Mouse (Mus musculus) bone marrow, adult 2 months (tissue): Measurements from ENCODE around the gene 4930447C04Rik. TPM values are rescaled to one million over a fixed set of nuclear protein-coding genes. Genes with fewer than 3 reads are reported as not detected.

Source experiments
- H3K27ac ChIP-seq: fragments of 200-500 bp; 2 replicates; pipeline ENCODE4 v1.5.1; 2012; ENCODE audit warnings: low read depth, mild to moderate bottlenecking, control low read depth, inconsistent platforms, low read length; ENCODE audit not compliant: control insufficient read depth, poor library complexity, insufficient read depth
- H3K4me1 ChIP-seq: fragments of 200-500 bp; 2 replicates; pipeline ENCODE4 v1.6.1; 2011; ENCODE audit warnings: low read length; ENCODE audit not compliant: control insufficient read depth, insufficient read depth
- H3K4me3 ChIP-seq: fragments of 200-500 bp; replicated peaks from 2 replicates; pipeline ENCODE3; 2011; ENCODE audit warnings: mild to moderate bottlenecking, low read depth, low read length, control low read depth; ENCODE audit not compliant: control insufficient read depth
- CTCF ChIP-seq: fragments of 200-500 bp; IDR thresholded peaks from 2 replicates; pipeline ENCODE4 v1.5.1; 2011; ENCODE audit warnings: low read length, control low read depth; ENCODE audit not compliant: control insufficient read depth, insufficient read depth
- POLR2A ChIP-seq: fragments of 200-500 bp; IDR thresholded peaks from 2 replicates; pipeline ENCODE4 v1.6.1; 2011; ENCODE audit warnings: low read depth, mild to moderate bottlenecking, control low read depth, low read length, borderline replicate concordance; ENCODE audit not compliant: control insufficient read depth
- WGBS: fragments of 180-500 bp; shearing (Covaris S2); methylation state at CpG from one replicate; pipeline ENCODE4 v1.1.7; 2018; 5-methylcytosine and 5-hydroxymethylcytosine counted together
- polyA plus RNA-seq: library from polyadenylated mRNA; stranded (reverse); fragments of >200 nt; gene quantifications from 2 replicates; pipeline ENCODE4 v1.2.4, GENCODE M21; 2011; ENCODE audit warnings: low replicate concordance; ENCODE audit not compliant: missing spikeins, insufficient read depth, insufficient read length

4930447C04Rik gene
- polyA plus RNA-seq, 1 experiment = 2.3 TPM

DNA sequence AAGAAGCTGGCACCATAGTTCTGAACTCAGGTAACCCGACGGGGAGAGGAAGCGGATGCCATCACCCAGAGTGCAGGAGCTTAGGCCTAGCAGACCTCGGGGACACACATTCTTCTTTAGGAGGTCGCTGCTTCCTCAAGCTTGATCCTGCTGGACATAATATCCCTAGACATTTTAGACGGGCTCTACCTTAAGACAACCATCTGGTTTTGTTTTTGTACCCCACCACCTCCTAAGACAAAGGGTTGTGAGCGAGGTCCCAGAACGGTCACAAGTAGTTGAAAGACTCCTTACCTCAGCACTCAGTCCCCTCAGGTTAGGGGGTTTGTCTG lies 5.5 kb upstream of the 4930447C04Rik start:
- 29% methylated on average over 8 of the region's 8 CpGs for WGBS
- no peak overlapping the region for H3K4me3 ChIP-seq
- H3K27ac ChIP-seq = no peak overlapping the region
- H3K4me1 ChIP-seq = no peaks in the 10 kb centered on the region
- no peak for TF ChIP-seq POLR2A
- no peak for TF ChIP-seq CTCF

DNA sequence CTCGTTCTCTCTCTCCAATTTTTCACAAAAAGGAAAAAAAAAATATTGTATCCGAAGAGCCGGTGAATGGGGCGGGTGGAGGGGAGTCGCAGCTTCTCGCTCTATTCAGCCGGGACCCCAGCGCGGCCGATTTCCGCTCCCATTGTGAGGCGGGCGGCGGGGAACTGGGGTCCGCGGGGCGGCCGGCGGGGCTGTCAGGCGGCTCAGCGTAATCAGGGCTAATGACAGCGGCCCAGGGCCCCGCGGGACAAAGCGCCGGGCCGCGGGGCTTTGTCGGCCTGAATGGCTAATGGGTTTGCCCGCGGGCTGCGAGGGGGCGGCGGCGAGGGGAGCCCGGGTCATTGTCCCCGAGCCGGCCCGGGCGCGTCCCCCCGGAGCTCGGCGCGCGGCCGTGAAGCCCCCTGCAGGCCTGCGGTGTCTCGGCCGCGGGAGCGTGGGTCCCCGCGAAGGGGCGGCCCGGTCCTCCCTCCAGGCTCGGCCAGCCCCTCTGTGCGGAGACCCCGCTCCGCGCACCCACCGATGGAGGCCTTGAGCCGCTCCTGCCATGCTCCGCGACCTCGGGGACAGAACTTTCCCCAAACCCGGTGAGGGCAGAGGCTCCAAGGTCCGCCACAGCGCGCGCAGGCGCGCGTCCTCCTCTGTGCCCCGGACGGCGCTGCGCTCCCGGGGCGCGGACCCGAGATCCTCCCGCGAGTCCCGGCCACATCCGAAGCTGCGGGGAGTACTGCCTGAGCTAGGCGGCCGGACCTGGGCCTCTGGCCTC lies 4.9 kb upstream of the 4930447C04Rik start:
- Histone ChIP-seq H3K4me1 (no peaks in the 10 kb centered on the region), H3K4me3 (no peak overlapping the region), H3K27ac (no peak overlapping the region)
- TF ChIP-seq POLR2A = no peak
- whole genome bisulfite sequencing = 2% methylated on average over 89 of the region's 89 CpGs

DNA sequence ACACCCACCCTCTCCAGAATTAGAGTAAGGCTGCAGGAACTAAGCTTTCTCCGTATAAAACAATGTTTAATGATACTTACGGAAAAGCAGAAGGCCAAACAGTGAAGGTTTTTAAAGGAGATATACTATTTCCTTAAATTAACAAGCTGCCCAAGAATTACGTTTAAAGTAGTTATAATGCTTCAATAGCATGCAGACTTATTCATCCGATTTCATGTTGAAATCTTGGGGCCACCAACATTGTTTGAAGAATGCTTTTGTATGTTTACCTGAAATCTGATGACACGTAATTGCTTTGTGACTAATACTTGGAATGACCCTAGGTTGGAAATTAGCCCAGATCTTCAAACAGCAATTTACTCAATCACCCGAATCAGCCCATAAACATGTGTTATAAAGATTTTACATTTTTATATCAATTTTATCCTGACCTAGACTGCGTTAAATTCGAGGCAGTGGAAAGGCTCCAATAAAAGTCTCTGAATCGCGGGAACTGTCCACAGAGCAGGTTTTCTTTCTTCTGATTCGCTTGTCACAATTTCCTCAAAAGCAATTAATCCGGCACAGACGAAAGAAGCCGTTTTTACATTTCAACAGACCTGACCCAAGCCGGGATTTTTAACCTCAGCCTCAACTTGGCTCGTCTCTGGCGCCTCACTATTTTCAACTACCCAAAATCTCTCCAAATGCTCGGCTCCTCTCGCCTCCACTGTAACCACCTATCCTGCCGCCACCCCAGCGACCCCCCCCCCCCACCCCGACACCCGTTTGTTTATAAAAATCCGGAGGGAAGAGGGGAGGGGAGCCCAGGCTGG lies 4.0 kb upstream of the 4930447C04Rik start:
- Histone ChIP-seq H3K4me3 (no peak overlapping the region), H3K27ac (no peak overlapping the region), H3K4me1 (no peaks in the 10 kb centered on the region)
- TF ChIP-seq POLR2A = no peak
- no peak for TF ChIP-seq CTCF
- WGBS = 5% methylated on average over 24 of the region's 24 CpGs

DNA sequence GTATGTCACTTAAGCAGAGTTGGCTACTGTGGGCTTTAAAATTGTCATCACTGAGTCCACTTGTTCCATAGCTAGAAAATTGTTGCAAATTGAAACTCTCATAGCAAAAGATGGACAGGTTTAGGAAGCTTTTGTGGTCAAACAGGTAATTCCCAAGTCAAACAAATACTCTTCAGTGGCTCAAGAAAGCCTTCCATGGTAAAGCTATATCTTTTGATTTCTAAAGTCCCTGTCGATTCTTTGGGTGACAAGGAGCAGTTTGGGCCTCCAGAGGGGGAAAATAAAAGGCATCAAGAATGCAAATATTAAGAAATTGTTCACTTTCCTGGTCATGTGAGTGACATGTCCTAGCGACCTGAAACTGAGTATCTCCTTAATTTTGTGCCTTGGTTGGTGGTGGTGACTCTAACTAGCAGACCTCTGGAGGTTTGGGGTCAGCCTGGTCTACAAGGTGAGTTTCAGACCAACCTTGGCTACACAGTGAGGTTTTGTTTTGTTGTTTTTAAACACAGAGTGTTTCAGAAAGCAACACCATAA lies 3.1 kb upstream of the 4930447C04Rik start:
- Histone ChIP-seq H3K4me3 (no peak overlapping the region), H3K4me1 (no peaks in the 10 kb centered on the region), H3K27ac (no peak overlapping the region)
- no peak for TF ChIP-seq POLR2A
- TF ChIP-seq CTCF = no peak
- WGBS = 7% methylated on average over 2 of the region's 2 CpGs

DNA sequence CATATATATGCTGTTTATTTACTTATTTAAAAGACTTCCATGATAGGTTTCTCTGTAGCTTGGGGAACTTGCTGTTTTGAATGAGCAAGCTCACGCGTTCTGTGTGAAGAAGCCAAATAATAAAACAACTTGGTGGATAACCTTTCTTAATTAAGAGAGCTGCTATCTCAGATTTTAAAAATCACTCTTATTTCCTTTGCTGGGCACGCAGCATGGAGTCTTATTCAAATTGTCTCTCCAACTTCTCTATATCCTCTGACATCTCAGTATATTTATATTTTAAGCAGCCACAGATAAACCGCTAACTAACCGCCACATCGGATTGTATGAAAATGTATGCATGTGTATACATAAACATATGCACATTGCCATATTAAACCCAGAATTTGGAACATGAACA lies 1.6 kb upstream of the 4930447C04Rik start:
- 35% methylated on average over 6 of the region's 6 CpGs for WGBS
- Histone ChIP-seq H3K4me3 (no peak overlapping the region), H3K4me1 (no peaks in the 10 kb centered on the region), H3K27ac (no peak overlapping the region)
- TF ChIP-seq POLR2A = no peak
- no peak for TF ChIP-seq CTCF

DNA sequence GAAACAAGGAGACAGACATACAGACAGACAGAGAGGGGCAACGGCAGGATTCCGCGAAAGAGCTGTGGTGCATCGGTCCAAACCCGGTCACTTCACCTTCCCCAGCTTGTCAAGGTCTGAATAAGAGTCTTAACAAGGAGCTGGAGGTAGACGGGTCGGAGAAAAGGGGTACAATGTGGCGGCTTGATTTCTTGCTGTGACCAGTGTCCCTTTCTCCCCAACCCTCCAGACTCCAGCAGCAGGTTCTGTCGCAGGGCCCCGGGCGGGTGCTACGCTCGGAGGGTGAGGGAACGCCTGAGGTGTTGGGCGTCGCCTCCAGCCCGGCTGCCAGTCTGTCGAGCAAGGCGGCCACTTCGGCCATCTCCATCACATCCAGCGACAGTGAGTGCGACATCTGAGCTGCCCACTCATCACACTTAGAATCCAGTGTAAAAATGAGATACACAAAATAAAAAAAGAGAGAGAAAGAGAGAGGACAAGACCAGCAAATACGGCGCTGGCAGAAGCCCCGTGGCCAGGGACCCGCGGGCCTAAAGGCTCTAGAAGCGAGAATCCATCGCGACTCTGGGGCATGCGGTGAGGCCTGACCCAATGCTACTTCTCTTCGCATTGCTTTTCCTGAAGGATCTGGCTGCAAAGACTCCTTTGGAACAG lies 951 bp upstream of the 4930447C04Rik start:
- 3% methylated on average over 32 of the region's 32 CpGs for WGBS
- TF ChIP-seq POLR2A (no peak), CTCF (no peak)
- Histone ChIP-seq H3K4me1 (no peaks in the 10 kb centered on the region), H3K4me3 (no peak overlapping the region), H3K27ac (no peak overlapping the region)

DNA sequence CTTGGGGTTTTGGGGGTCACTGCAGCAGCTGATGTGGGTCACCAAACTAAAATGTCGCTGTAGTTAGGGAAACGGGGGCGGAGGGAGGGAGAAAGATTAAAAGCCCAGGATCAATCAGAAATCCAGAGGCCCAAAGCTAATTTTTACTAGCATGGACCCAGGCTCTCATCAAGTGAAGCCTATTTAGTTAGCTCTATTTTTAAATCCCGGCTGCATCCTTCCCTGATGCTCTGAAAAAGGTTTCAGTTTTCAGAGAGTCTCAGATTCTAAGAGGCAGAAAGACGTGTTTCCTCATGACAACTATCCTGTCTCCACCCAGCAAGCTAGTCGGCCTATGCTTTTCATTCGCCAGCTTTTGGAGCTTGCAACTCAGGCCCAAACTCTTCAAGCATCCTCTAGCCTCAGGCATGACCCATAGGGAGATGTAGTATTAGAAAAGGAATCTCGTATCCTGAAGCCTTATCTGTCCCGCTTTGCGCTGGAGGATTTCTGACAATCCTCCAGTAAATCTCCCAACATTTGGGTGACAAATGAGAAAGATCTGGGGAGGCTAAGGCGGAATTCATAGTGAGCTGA lies 336 bp upstream of the 4930447C04Rik start:
- TF ChIP-seq POLR2A = no peak
- no peak for TF ChIP-seq CTCF
- 9% methylated on average over 11 of the region's 11 CpGs for WGBS
- no peak overlapping the region for H3K27ac ChIP-seq
- H3K4me3 ChIP-seq = no peak overlapping the region
- H3K4me1 ChIP-seq = no peaks in the 10 kb centered on the region

DNA sequence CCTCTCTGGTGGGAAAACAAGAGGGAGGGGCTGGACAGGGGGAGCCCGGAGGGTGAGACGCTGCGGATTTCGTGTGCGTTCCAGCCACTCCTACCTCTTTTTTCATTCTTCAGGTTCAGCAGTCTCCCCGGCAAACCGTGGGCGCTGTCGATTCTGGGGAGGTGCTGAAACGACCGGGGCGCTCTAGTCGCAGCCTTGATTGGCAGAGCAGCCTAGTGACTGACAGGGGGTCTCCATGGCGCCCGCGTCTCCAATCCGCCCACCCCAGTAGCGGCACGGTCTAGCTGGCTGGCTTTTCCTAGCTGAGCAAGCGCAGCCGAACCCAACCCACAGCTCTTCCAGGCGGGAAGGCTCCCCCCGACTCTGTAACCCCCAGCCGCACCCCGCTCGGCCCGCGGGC lies 958 bp downstream of the 4930447C04Rik start, which contains the start of gene Six6:
Six6 (plus strand) TSS at position 277 of the 400 bp plus-strand sequence.
- Histone ChIP-seq H3K4me3 (no peak within 1 kb of the TSS), H3K4me1 (no peaks in the 10 kb centered on the region), H3K27ac (no peak within 1 kb of the TSS)
- 3% methylated on average over 28 of the region's 28 CpGs for WGBS
- TF ChIP-seq POLR2A = no peak
- no peak for TF ChIP-seq CTCF
